Mouse (Mus musculus) embryonic facial prominence, embryonic 14.5 days (tissue): ENCODE results near the gene Rabep2. TPM values are rescaled to one million over a fixed set of nuclear protein-coding genes. Genes with fewer than 3 reads are reported as not detected.

ENCODE experiments used
- ATAC-seq: fragments of 200-750 bp; cut with Nextera tagmentation; 2 replicates; pipeline ENCODE4 v1.8.0; 2017; ENCODE audit warnings: low read depth, moderate number of reproducible peaks, moderate TSS enrichment
- DNase-seq: peaks from one replicate; pipeline ENCODE4 v3.0.0-alpha.2; 2015; ENCODE audit warnings: low spot score
- H3K27ac ChIP-seq: fragments of 300-500 bp; sonication (generic); replicated peaks from 2 replicates; pipeline ENCODE4 v1.5.1; 2014; ENCODE audit warnings: low read depth, mild to moderate bottlenecking, low read length, moderate library complexity
- H3K27me3 ChIP-seq: fragments of 300-500 bp; sonication (generic); replicated peaks from 2 replicates; pipeline ENCODE4 v1.6.1; 2014; ENCODE audit warnings: low read length; ENCODE audit not compliant: control insufficient read depth, insufficient read depth
- H3K36me3 ChIP-seq: fragments of 300-500 bp; sonication (generic); 2 replicates; pipeline ENCODE4 v1.6.1; 2014; ENCODE audit warnings: low read length, mixed read lengths; ENCODE audit not compliant: control insufficient read depth, insufficient read depth
- H3K4me1 ChIP-seq: fragments of 300-500 bp; sonication (generic); 2 replicates; pipeline ENCODE4 v1.6.1; 2014; ENCODE audit warnings: antibody characterized with exemption, low read length; ENCODE audit not compliant: control insufficient read depth, insufficient read depth
- H3K4me2 ChIP-seq: fragments of 300-500 bp; sonication (generic); 2 replicates; pipeline ENCODE4 v1.6.1; 2014; ENCODE audit warnings: low read depth, mild to moderate bottlenecking, low read length, moderate library complexity, mixed read lengths
- H3K4me3 ChIP-seq: fragments of 300-500 bp; sonication (generic); 2 replicates; pipeline ENCODE4 v1.5.1; 2014; ENCODE audit warnings: low read depth, mild to moderate bottlenecking, low read length
- H3K9ac ChIP-seq: fragments of 300-500 bp; sonication (generic); 2 replicates; pipeline ENCODE4 v1.6.1; 2014; ENCODE audit warnings: low read depth, mild to moderate bottlenecking, low read length, moderate library complexity, mixed read lengths
- H3K9me3 ChIP-seq: fragments of 300-500 bp; sonication (generic); 2 replicates; pipeline ENCODE4 v1.6.1; 2016; ENCODE audit warnings: low read length; ENCODE audit not compliant: control insufficient read depth
- WGBS: fragments of 180-500 bp; shearing (Covaris S2); extraction: QIAGEN DNeasy Blood & Tissue Kit; methylation state at CpG from one replicate; pipeline ENCODE4 v1.1.7; 2014; 5-methylcytosine and 5-hydroxymethylcytosine counted together
- polyA plus RNA-seq: library from polyadenylated mRNA; unstranded; fragments of >200 nt; fragmentation: Nextera tagmentation; extraction: Ambion mirVana; gene quantifications from 2 replicates; pipeline ENCODE4 v1.2.1, GENCODE M21; 2014

The Rabep2 gene
- polyA plus RNA-seq, 1 experiment from 2014 or later: 26.4 TPM

DNA sequence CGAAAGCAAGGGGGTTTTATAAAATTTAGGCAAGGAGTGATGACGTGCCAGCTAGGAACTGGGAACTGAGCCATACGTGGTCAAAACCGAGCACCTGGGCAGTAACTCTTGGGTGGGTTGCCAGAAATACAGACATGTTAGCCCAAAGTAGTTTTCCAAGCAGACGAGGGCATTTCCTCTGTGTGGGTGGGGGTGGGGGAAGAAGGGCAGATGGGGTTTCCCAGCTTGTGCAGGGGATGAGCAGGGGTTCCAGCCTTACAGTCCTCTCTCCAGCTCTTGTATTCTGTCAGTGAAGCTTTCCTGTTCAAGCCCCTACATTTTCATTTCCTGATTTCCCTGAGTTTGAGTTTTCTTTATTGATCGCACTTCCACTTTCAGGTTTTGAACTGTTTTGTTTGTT is 4.4 kb upstream of the Rabep2 start:
- Histone ChIP-seq H3K9ac (no peak overlapping the region), H3K9me3 (peaks cover 3% of the 10 kb centered on the region; the same call in 1 of the 2 replicates), H3K27ac (no peak overlapping the region), H3K4me3 (no peak overlapping the region), H3K4me1 (no peaks in the 10 kb centered on the region), H3K4me2 (no peak overlapping the region), H3K27me3 (no peaks in the 10 kb centered on the region), H3K36me3 (no peaks in the 10 kb centered on the region)
- DNase-seq (no peak), ATAC-seq (no peak)
- 82% methylated on average over 6 of the region's 6 CpGs for WGBS

DNA sequence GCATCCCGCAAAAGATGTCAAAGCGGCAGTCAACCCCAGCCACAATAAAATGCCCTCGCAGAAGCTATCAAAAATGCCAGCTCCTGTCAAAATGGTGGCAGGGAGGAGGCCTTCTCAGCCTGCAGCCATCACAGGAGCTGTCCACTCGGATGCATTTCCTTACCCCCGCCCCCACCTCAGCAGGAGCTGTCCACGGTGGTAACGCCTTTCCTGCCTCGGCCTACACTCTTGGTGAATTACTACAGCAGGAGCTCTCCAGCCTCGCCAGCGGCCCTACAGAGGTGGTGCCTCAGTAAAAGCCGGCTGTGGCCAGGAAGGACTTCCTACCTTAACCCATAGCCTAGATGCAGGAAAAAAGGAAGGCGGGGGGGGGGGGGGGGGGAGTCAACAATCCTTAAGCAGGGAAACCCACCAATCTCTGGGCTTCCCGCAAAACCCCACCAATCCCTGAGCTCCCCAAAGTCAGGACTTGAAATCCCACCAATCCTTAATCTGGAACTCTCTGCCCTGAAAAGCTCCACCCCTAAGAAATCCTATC is 1.2 kb upstream of the Rabep2 start:
- DNase-seq: no peak
- WGBS: 47% methylated on average over 12 of the region's 13 CpGs

DNA sequence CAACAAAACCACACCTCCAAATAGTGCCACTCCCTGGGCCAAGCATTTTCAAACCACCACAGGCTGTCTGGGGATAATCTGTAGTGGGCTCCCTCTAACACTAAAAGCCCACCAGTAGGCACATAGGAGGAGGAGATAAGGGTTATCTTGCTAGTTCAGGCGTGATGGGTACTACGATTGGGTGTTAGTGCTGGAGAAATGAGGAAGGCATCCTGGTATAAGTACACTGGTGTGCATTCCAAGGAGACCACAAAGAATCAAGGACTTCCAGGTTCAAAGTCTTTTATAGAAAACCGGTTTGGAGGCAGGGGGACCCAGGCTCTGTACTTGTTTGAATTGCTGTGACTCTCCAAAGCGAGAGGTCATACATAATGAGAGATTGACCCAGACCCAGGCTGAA is 405 bp upstream of the Rabep2 start:
- Histone ChIP-seq H3K9me3 (peaks cover 3% of the 10 kb centered on the region; the same call in 1 of the 2 replicates), H3K27ac (peak overlapping the region; percentile 95), H3K4me3 (peak overlapping the region; percentile 77), H3K27me3 (no peaks in the 10 kb centered on the region), H3K9ac (peak overlapping the region; percentile 87), H3K4me1 (peaks cover 5% of the 10 kb centered on the region), H3K36me3 (peaks cover 18% of the 10 kb centered on the region; the same call in 1 of the 2 replicates), H3K4me2 (peak overlapping the region; percentile 82)
- WGBS: 17% methylated on average over 4 of the region's 4 CpGs
- no peak for DNase-seq
- ATAC-seq: peak; percentile 12; the same call in 1 of the 2 replicates

More for the DNA sequence above, 1.2 kb upstream of the Rabep2 start:
- Histone ChIP-seq H3K36me3 (peaks cover 12% of the 10 kb centered on the region; the same call in 1 of the 2 replicates), H3K4me3 (no peak overlapping the region), H3K9ac (no peak overlapping the region), H3K9me3 (peaks cover 3% of the 10 kb centered on the region; the same call in 1 of the 2 replicates), H3K4me1 (peaks cover 5% of the 10 kb centered on the region), H3K27ac (no peak overlapping the region), H3K27me3 (no peaks in the 10 kb centered on the region), H3K4me2 (no peak overlapping the region)
- no peak for ATAC-seq

DNA sequence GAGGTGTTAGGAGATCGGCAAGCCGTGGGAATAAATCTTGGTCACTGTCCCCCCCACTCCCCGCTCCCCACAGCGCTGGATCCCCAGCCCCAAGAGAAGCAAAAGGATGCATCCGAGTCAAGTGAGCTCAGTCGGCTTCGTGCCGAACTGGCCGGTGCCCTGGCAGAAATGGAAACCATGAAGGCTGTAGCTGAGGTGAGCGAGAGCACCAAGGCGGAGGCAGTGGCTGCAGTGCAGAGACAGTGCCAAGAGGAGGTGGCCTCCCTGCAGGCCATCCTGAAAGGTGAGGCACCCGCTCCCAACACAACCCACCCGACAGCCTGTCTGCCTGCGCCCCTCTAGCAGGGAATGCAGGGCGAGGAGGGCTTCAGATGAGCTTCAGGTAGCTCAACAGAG is 942 bp downstream of the Rabep2 start:
- peak overlapping the region; percentile 82 for H3K4me2 ChIP-seq
- no peaks in the 10 kb centered on the region for H3K27me3 ChIP-seq
- H3K36me3 ChIP-seq: peaks cover 27% of the 10 kb centered on the region; the same call in 1 of the 2 replicates
- no peak for DNase-seq
- H3K4me1 ChIP-seq: peaks cover 5% of the 10 kb centered on the region
- peaks cover 3% of the 10 kb centered on the region; the same call in 1 of the 2 replicates for H3K9me3 ChIP-seq
- peak overlapping the region; percentile 77 for H3K4me3 ChIP-seq
- H3K9ac ChIP-seq: peak overlapping the region; percentile 87
- WGBS: 29% methylated on average over 14 of the region's 15 CpGs
- no peak overlapping the region for H3K27ac ChIP-seq
- ATAC-seq: no peak

DNA sequence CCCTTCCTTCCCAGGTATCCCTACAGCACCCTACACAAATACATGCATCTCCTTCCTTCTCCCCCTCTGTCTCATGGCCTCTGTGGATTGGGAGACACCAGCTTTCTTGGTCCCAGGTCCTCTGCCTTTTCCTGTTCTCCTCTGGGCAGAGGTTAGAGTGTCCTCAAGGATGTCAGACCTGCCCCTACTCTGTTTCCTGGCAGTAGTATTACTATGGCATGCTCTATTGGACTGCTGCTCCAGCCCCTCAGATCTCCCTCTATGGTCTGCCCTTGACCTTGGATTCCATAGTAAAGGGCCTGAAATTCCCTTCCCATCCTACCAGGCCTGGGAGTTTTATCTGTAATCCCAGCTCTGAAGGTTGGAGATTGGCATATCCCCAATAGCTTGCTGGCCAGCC is 1.6 kb downstream of the Rabep2 start:
- Histone ChIP-seq H3K27me3 (no peaks in the 10 kb centered on the region), H3K4me3 (no peak overlapping the region), H3K27ac (no peak overlapping the region), H3K4me1 (peaks cover 5% of the 10 kb centered on the region), H3K9me3 (peaks cover 3% of the 10 kb centered on the region; the same call in 1 of the 2 replicates), H3K36me3 (peaks cover 32% of the 10 kb centered on the region; the same call in 1 of the 2 replicates), H3K4me2 (peak overlapping the region; percentile 82; the same call in 1 of the 2 replicates), H3K9ac (peak overlapping the region; percentile 25; the same call in 1 of the 2 replicates)
- DNase-seq: no peak
- ATAC-seq: no peak

DNA sequence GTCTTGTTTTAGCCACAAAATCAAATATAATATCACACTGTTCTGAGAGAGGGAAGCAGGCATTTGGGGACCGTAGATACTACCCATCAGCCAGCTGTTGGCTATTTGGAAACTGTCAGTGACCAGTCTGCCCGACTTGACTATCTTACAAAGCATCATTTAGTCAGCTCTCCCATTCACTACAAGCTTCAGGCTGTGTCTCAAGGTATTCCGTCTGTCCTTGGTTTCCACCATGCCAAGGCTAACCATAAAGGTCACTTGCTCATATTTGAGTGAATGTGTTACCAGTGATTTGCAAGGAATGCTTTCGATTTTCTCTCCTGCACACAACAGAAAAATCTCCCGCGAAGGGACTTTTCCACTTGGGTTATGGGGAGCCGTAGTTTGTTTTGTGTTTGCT is 6.2 kb downstream of the Rabep2 start:
- DNase-seq (no peak), ATAC-seq (no peak)
- Histone ChIP-seq H3K27me3 (no peaks in the 10 kb centered on the region), H3K9ac (no peak overlapping the region), H3K36me3 (peaks cover 38% of the 10 kb centered on the region; the same call in 1 of the 2 replicates), H3K4me2 (no peak overlapping the region), H3K9me3 (no peaks in the 10 kb centered on the region), H3K4me3 (no peak overlapping the region), H3K27ac (no peak overlapping the region), H3K4me1 (peaks cover 2% of the 10 kb centered on the region)
- WGBS: 89% methylated on average over 7 of the region's 7 CpGs

DNA sequence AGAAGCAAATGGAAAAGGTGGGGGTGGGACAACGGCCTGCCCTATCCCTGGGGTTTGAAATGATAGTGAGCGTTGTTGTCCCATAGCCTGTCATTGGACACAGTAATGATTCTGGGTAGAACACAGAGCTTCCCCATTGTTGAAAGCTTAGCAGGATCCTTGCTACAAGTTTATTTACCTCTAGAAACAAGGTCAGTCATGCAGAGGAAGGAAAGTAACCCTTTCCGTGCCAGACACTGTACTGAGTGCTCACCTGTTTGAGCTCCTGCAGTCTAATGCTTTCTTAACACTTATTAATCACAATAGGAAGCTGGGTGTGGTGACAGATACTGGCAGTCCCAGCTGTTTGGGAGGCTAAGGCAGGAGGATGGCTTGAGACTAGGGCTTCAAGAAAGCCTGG is 7.2 kb downstream of the Rabep2 start:
- H3K36me3 ChIP-seq: peaks cover 42% of the 10 kb centered on the region; the same call in 1 of the 2 replicates
- no peak for DNase-seq
- H3K4me2 ChIP-seq: no peak overlapping the region
- no peaks in the 10 kb centered on the region for H3K4me1 ChIP-seq
- no peaks in the 10 kb centered on the region for H3K9me3 ChIP-seq
- WGBS: 83% methylated on average over 3 of the region's 3 CpGs
- no peak overlapping the region for H3K4me3 ChIP-seq
- ATAC-seq: no peak
- no peaks in the 10 kb centered on the region for H3K27me3 ChIP-seq
- no peak overlapping the region for H3K27ac ChIP-seq
- H3K9ac ChIP-seq: no peak overlapping the region

DNA sequence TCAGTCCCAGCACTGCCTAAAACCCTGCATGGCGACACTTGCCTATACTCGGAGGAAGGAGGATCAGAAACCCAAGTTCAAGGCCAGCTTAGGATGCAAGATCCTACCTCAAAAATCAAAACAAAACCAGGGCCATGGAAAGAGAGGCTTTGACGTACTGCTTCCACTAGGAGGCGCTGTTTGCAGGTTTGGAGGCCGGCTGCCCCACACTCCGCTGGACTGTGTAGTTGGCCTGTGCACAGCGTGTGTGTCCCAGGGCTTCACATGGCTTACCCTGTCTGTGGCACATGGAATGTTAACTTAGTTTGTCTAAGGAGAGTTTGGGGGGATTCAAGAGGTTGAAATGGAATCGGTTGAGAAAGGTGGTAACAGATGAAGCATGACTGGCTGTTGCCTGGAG is 8.3 kb downstream of the Rabep2 start:
- no peak overlapping the region for H3K4me3 ChIP-seq
- peaks cover 46% of the 10 kb centered on the region; the same call in 1 of the 2 replicates for H3K36me3 ChIP-seq
- no peak overlapping the region for H3K9ac ChIP-seq
- H3K9me3 ChIP-seq: no peaks in the 10 kb centered on the region
- H3K4me2 ChIP-seq: no peak overlapping the region
- H3K27me3 ChIP-seq: no peaks in the 10 kb centered on the region
- no peaks in the 10 kb centered on the region for H3K4me1 ChIP-seq
- peak; percentile 75 for ATAC-seq
- no peak overlapping the region for H3K27ac ChIP-seq
- peak; percentile 61 for DNase-seq
- whole genome bisulfite sequencing: 14% methylated on average over 8 of the region's 8 CpGs

DNA sequence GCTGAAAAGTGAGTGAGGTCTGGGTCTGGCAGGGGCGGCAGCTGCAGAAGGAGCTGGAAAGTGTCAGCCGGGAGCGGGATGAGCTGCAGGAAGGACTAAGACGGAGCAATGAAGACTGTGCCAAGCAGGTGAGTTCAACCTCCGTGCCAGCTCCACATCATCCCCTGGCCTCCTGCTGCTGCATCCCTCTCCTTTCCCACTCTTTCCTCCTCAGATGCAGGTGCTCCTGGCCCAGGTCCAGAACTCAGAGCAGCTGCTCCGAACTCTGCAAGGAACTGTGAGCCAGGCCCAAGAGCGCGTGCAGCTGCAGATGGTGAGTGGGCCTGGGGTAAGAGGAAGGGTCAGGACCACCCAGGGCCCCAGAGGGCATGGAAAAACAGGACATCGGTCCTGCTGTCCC is 11.6 kb downstream of the Rabep2 start:
- Histone ChIP-seq H3K36me3 (peaks cover 38% of the 10 kb centered on the region), H3K9ac (no peak overlapping the region), H3K4me1 (no peaks in the 10 kb centered on the region), H3K27me3 (no peaks in the 10 kb centered on the region), H3K9me3 (no peaks in the 10 kb centered on the region), H3K4me2 (no peak overlapping the region), H3K4me3 (no peak overlapping the region), H3K27ac (no peak overlapping the region)
- DNase-seq (no peak), ATAC-seq (no peak)
- WGBS: 69% methylated on average over 9 of the region's 9 CpGs
